Mouse (Mus musculus) lung, embryonic 15.5 days (tissue): Measurements from ENCODE around the gene Racgap1. TPM values are rescaled to one million over a fixed set of nuclear protein-coding genes. Genes with fewer than 3 reads are reported as not detected.

Source experiments
- ATAC-seq: fragments of 200-750 bp; cut with Nextera tagmentation; 2 replicates; pipeline ENCODE4 v1.8.0; 2017; ENCODE audit warnings: moderate number of reproducible peaks, borderline replicate concordance; ENCODE audit not compliant: low FRiP score, low TSS enrichment; ENCODE audit errors: extremely low read depth
- H3K27ac ChIP-seq: fragments of 300-500 bp; sonication (generic); 2 replicates; pipeline ENCODE4 v1.5.1; 2015; ENCODE audit warnings: moderate library complexity, mild to moderate bottlenecking, inconsistent platforms
- H3K27me3 ChIP-seq: fragments of 300-500 bp; sonication (generic); 2 replicates; pipeline ENCODE4 v1.6.1; 2015; ENCODE audit warnings: inconsistent platforms
- H3K36me3 ChIP-seq: fragments of 300-500 bp; sonication (generic); 2 replicates; pipeline ENCODE4 v1.6.1; 2015; ENCODE audit warnings: inconsistent platforms
- H3K4me1 ChIP-seq: fragments of 300-500 bp; sonication (generic); 2 replicates; pipeline ENCODE4 v1.6.1; 2015; ENCODE audit warnings: inconsistent platforms
- H3K4me2 ChIP-seq: fragments of 300-500 bp; sonication (generic); 2 replicates; pipeline ENCODE4 v1.6.1; 2015; ENCODE audit warnings: inconsistent platforms, mild to moderate bottlenecking, moderate library complexity
- H3K4me3 ChIP-seq: fragments of 300-500 bp; sonication (generic); 2 replicates; pipeline ENCODE4 v1.5.1; 2015; ENCODE audit warnings: mild to moderate bottlenecking, inconsistent platforms
- H3K9ac ChIP-seq: fragments of 300-500 bp; sonication (generic); 2 replicates; pipeline ENCODE4 v1.6.1; 2015; ENCODE audit warnings: inconsistent platforms
- H3K9me3 ChIP-seq: fragments of 300-500 bp; sonication (generic); 2 replicates; pipeline ENCODE4 v1.6.1; 2016; ENCODE audit warnings: inconsistent platforms
- WGBS: fragments of 180-500 bp; shearing (Covaris S2); methylation state at CpG from one replicate; pipeline ENCODE4 v1.1.7; 2015; 5-methylcytosine and 5-hydroxymethylcytosine counted together
- polyA plus RNA-seq: library from polyadenylated mRNA; unstranded; fragments of >200 nt; fragmentation: Nextera tagmentation; extraction: Ambion mirVana; gene quantifications from 2 replicates; pipeline ENCODE4 v1.2.1, GENCODE M21; 2015

Gene Racgap1
- polyA plus RNA-seq, 1 experiment from 2014 or later, result 186 TPM

DNA sequence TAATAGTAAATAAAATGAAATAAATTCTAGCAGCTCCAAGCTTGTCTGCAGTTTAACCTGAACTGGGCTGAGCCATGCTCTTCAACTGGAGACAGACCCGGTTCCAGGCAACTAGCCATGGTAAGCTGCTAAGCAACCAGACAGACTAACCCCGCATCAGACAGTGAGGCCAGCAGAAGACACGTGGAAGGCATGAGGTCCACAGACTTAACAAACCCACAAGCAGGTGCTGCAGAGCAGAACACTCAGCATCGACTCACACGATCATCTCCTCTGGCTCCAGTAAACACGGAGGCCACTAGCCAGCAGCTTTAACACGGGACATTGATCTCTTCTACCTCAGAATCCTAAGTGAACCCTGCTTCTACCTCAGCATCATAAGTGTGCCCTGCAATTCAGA is 6.7 kb downstream of the Racgap1 start:
- Histone ChIP-seq H3K4me2 (no peak overlapping the region), H3K27me3 (no peaks in the 10 kb centered on the region), H3K9me3 (no peaks in the 10 kb centered on the region), H3K4me1 (peaks cover 44% of the 10 kb centered on the region), H3K27ac (no peak overlapping the region), H3K4me3 (no peak overlapping the region), H3K9ac (no peak overlapping the region), H3K36me3 (peaks cover 13% of the 10 kb centered on the region; the same call in 1 of the 2 replicates)
- 53% methylated on average over 7 of the region's 7 CpGs for WGBS
- no peak for ATAC-seq

- H3K27me3 ChIP-seq, result no peaks in the 10 kb centered on the region
- no peak overlapping the region for H3K27ac ChIP-seq
- no peak overlapping the region for H3K4me3 ChIP-seq
- H3K4me2 ChIP-seq, result no peak overlapping the region
- peaks cover 21% of the 10 kb centered on the region for H3K36me3 ChIP-seq
- no peak overlapping the region for H3K9ac ChIP-seq
- WGBS, result 80% methylated on average over 10 of the region's 10 CpGs
- no peaks in the 10 kb centered on the region for H3K9me3 ChIP-seq
- H3K4me1 ChIP-seq, result peaks cover 34% of the 10 kb centered on the region
- no peak for ATAC-seq
Measured at GRCm38 (mm10) chr15:99643832-99644231, 7.6 kb downstream of the Racgap1 start.

GRCm38 (mm10) chr15:99642622-99643021 is 8.8 kb downstream of the Racgap1 start:
- no peak overlapping the region for H3K9ac ChIP-seq
- H3K4me2 ChIP-seq, result no peak overlapping the region
- peaks cover 31% of the 10 kb centered on the region for H3K36me3 ChIP-seq
- H3K27me3 ChIP-seq, result no peaks in the 10 kb centered on the region
- H3K27ac ChIP-seq, result no peak overlapping the region
- 64% methylated on average over 6 of the region's 6 CpGs for WGBS
- H3K4me1 ChIP-seq, result peaks cover 24% of the 10 kb centered on the region
- ATAC-seq, result no peak
- H3K9me3 ChIP-seq, result no peaks in the 10 kb centered on the region
- no peak overlapping the region for H3K4me3 ChIP-seq

- WGBS, result 96% methylated on average over 5 of the region's 5 CpGs
- ATAC-seq, result no peak
- Histone ChIP-seq H3K27ac (no peak overlapping the region), H3K36me3 (peaks cover 74% of the 10 kb centered on the region), H3K4me2 (no peak overlapping the region), H3K9ac (no peak overlapping the region), H3K4me1 (no peaks in the 10 kb centered on the region), H3K9me3 (no peaks in the 10 kb centered on the region), H3K4me3 (no peak overlapping the region), H3K27me3 (no peaks in the 10 kb centered on the region)
Measured at GRCm38 (mm10) chr15:99638124-99638485, 13.4 kb downstream of the Racgap1 start.

DNA sequence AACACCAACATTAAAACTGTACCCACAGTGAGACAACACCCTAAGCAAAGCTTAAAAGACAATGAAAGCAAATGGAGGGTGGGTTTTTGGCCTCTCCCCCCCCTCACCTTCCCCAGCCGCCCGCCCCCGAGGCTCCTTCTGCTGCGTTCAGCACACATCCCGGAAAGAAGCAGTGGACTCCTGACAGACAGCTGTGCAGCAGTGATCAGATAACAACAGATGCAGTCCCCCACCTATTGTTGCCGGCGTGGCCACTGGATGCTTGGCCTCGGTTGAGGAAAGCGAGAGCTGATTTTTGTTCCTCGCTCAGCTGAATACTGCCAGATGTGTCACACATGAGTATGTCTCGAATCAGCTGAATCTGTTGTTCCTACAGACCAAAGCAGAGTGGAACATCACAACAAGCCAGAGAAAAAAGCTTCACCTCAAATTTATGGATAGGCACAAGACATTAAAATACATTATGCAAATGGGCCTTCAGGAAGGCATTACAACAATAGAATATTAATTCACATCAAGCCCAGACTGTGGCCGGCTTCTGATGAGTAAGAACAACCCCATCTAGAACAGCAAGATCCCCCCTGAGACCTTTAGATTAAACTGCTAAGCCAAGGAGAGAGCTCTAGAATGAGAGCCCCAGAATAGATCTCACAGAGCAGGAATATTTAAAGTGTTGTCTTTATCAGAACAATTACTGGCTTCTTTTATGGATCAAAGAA is 13.9 kb downstream of the Racgap1 start:
- H3K9ac ChIP-seq, result no peak overlapping the region
- H3K4me1 ChIP-seq, result no peaks in the 10 kb centered on the region
- no peaks in the 10 kb centered on the region for H3K9me3 ChIP-seq
- WGBS, result 89% methylated on average over 12 of the region's 12 CpGs
- no peak overlapping the region for H3K27ac ChIP-seq
- H3K36me3 ChIP-seq, result peaks cover 76% of the 10 kb centered on the region
- no peak overlapping the region for H3K4me2 ChIP-seq
- no peaks in the 10 kb centered on the region for H3K27me3 ChIP-seq
- ATAC-seq, result no peak
- no peak overlapping the region for H3K4me3 ChIP-seq

GRCm38 (mm10) chr15:99634702-99635101 is 16.8 kb downstream of the Racgap1 start:
- no peak overlapping the region for H3K27ac ChIP-seq
- H3K4me2 ChIP-seq, result no peak overlapping the region
- H3K4me1 ChIP-seq, result no peaks in the 10 kb centered on the region
- no peak for ATAC-seq
- H3K4me3 ChIP-seq, result no peak overlapping the region
- peaks cover 94% of the 10 kb centered on the region for H3K36me3 ChIP-seq
- 89% methylated on average over 7 of the region's 7 CpGs for WGBS
- H3K27me3 ChIP-seq, result no peaks in the 10 kb centered on the region
- H3K9me3 ChIP-seq, result no peaks in the 10 kb centered on the region; the same call in 1 of the 2 replicates
- H3K9ac ChIP-seq, result no peak overlapping the region

DNA sequence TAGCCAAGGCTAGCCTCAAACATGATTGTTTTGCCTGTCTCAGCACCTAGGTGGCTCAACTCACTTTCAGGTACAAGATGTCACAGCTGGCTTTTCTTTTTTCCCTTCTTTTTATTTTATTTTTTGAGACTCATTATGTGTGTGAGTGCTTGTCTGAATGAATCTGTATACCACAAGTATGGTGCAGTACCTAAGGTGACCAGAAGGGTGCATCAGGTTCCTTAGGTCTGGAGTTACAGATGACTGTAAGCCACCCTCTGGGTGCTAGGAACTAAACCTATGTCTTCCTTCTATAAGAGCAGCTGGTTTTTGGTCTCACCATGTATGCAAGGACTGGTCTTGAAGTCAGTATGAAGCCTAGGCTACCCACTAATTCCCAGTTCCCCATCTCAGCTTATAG is 19.8 kb downstream of the Racgap1 start:
- ATAC-seq, result no peak

DNA sequence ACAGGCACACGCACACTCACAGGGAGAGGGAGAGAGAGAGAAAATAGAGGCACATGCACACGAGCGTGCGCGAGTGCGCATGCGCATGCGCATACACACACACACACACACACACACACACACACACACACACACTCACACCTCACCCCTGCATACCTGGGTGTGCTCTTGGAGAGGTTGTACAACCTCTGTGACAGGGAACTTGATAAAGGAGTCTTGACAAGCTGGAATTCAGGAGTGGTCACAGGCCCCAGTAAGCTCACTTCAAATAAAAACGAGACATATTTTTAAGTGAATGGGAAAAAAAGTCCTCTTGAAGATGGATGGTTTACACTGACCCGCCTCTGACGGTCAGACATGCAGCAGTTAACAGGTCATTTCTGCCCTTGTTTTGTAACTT is 29.4 kb downstream of the Racgap1 start:
- Histone ChIP-seq H3K4me2 (no peak overlapping the region), H3K9me3 (no peaks in the 10 kb centered on the region), H3K27ac (no peak overlapping the region), H3K27me3 (no peaks in the 10 kb centered on the region), H3K4me3 (no peak overlapping the region), H3K9ac (no peak overlapping the region), H3K36me3 (peaks cover 67% of the 10 kb centered on the region), H3K4me1 (no peaks in the 10 kb centered on the region)
- 80% methylated on average over 11 of the region's 11 CpGs for WGBS
- no peak for ATAC-seq

More for the DNA sequence above, 19.8 kb downstream of the Racgap1 start:
- Histone ChIP-seq H3K27me3 (no peaks in the 10 kb centered on the region), H3K4me2 (no peak overlapping the region), H3K4me1 (no peaks in the 10 kb centered on the region), H3K27ac (no peak overlapping the region), H3K9ac (no peak overlapping the region), H3K9me3 (no peaks in the 10 kb centered on the region; the same call in 1 of the 2 replicates), H3K36me3 (peaks cover 92% of the 10 kb centered on the region), H3K4me3 (no peak overlapping the region)

GRCm38 (mm10) chr15:99619821-99620220 is 31.6 kb downstream of the Racgap1 start:
- Histone ChIP-seq H3K4me1 (peaks cover 10% of the 10 kb centered on the region), H3K27ac (no peak overlapping the region), H3K36me3 (peaks cover 47% of the 10 kb centered on the region)

DNA sequence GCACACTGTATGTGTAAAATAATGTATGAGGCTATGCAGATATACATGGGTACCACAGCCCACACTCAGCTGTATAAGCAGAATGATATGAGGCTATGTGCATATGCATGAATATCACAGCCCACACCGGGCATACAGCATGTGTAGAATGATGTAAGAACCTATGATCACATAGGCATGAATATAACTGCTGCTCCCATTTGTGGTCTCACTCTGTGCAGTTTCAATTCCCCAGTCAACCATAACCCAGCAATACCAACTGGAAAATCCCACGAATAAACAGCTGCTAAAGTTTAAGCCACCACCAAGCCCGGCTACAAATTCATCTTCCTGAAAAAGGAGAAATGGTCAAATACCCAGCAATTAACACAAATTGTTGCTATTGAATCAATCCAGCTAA is 32.9 kb downstream of the Racgap1 start:
- Histone ChIP-seq H3K4me2 (no peak overlapping the region), H3K27ac (no peak overlapping the region), H3K9me3 (no peaks in the 10 kb centered on the region), H3K4me3 (no peak overlapping the region), H3K27me3 (peaks cover 3% of the 10 kb centered on the region; the same call in 1 of the 2 replicates), H3K9ac (no peak overlapping the region), H3K36me3 (peaks cover 35% of the 10 kb centered on the region), H3K4me1 (peaks cover 20% of the 10 kb centered on the region)
- ATAC-seq, result no peak
- WGBS, result 90% methylated on average over 3 of the region's 3 CpGs

More at GRCm38 (mm10) chr15:99619821-99620220, 31.6 kb downstream of the Racgap1 start:
- H3K4me3 ChIP-seq, result no peak overlapping the region
- no peak overlapping the region for H3K4me2 ChIP-seq
- no peak overlapping the region for H3K9ac ChIP-seq
- 74% methylated on average over 4 of the region's 4 CpGs for WGBS
- no peak for ATAC-seq
- no peaks in the 10 kb centered on the region for H3K9me3 ChIP-seq
- H3K27me3 ChIP-seq, result no peaks in the 10 kb centered on the region

DNA sequence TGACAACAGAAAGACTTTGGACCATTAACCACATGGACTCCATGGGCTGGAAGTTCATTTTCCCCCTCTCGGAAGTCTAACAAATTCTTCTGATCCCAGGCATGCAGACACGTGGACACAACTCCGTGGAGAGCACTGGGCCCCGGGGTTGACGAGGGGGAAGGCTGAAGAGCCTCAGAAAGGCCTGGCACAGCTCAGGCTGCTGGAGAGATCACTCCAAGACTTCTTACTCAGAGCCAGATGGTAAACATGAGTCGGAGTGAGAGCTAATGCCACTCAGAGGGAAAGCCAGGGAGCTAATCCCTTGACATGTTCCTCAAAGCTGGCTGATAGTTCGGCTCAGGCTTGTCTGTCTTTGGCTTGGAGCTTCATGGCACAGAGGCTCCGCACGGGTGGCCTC is 36.2 kb downstream of the Racgap1 start:
- 30% methylated on average over 9 of the region's 9 CpGs for WGBS
- Histone ChIP-seq H3K9me3 (no peaks in the 10 kb centered on the region), H3K27me3 (peaks cover 4% of the 10 kb centered on the region; the same call in 1 of the 2 replicates), H3K27ac (peak overlapping the region; percentile 64), H3K4me3 (no peak overlapping the region), H3K4me1 (peaks cover 20% of the 10 kb centered on the region), H3K9ac (no peak overlapping the region), H3K36me3 (peaks cover 7% of the 10 kb centered on the region), H3K4me2 (peak overlapping the region; percentile 36; the same call in 1 of the 2 replicates)
- ATAC-seq, result peak; percentile 61; the same call in 1 of the 2 replicates

DNA sequence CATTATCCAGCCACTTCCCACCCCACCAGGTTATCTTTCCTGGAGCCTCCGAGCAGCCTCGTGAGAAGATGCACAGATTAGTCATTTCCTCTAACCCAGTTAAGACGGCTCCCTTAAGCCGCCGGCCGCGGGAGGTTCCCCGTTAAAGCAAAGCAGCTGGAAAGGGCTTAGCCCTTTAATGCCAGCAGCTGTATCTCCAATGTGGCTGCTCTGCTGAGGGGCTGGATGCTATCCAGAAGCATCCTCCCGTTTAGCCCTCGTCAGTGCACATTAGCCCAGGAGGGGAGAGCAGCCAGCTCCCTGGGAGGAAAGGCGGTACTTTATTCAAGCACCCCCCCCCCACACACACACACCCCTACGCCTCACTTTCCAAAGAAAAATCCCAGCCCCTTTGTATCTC is 36.7 kb downstream of the Racgap1 start:
- 5% methylated on average over 12 of the region's 12 CpGs for WGBS
- peak overlapping the region; percentile 36; the same call in 1 of the 2 replicates for H3K4me2 ChIP-seq
- peak; percentile 76 for ATAC-seq
- H3K9ac ChIP-seq, result no peak overlapping the region
- H3K36me3 ChIP-seq, result peaks cover 5% of the 10 kb centered on the region
- H3K9me3 ChIP-seq, result no peaks in the 10 kb centered on the region
- H3K27me3 ChIP-seq, result peaks cover 4% of the 10 kb centered on the region; the same call in 1 of the 2 replicates
- H3K4me1 ChIP-seq, result peaks cover 20% of the 10 kb centered on the region
- no peak overlapping the region for H3K4me3 ChIP-seq
- peak overlapping the region; percentile 64 for H3K27ac ChIP-seq
